Mouse (Mus musculus) urinary bladder, postnatal 4 days (tissue): Measurements from ENCODE around the gene Psen2.

Source experiments
- DNase-seq, 2 experiments: peaks; one replicate each; pipeline ENCODE4 v3.0.0; 2021 to 2022; ENCODE audit warnings: low spot score in 2 of 2

The Psen2 gene

DNA sequence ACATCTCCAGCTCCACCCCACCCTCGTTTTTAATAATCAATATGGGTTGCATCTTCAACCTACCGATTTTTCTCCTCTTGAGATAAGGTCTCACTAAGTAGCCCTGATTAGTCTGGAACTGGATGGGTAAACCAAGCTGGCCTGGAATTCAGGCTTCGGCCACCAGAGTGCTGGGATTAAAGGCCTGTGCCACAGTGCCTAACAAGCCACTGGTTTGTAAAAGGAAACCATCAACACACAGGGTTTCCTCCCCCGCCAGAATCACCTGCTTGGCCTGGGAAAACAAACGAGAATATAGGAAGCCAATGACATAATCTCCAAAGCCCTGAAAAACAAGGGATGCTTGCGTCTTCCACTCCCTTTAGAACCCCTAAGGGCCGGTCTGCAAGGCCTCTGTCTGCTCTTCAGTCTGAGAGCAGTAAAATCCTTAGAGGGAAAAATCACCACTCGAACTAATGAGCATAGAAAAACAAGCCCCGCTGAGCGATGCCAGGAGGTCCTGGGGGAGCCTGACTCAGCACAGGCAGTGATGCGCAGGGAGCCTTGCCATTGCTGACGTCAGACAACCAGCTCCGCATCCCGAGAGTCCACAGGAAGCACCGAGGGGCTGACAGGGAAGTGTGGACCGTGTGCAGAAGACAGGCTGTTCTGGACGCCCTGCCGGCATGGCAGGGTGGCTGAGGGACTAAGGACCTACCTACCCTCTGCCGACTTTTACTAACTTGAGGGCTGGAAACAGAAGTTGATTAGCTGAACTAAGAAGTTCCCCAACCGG, 13.4 kb downstream of the Psen2 start:
- peak; percentile 64 to 79 for DNase-seq

DNA sequence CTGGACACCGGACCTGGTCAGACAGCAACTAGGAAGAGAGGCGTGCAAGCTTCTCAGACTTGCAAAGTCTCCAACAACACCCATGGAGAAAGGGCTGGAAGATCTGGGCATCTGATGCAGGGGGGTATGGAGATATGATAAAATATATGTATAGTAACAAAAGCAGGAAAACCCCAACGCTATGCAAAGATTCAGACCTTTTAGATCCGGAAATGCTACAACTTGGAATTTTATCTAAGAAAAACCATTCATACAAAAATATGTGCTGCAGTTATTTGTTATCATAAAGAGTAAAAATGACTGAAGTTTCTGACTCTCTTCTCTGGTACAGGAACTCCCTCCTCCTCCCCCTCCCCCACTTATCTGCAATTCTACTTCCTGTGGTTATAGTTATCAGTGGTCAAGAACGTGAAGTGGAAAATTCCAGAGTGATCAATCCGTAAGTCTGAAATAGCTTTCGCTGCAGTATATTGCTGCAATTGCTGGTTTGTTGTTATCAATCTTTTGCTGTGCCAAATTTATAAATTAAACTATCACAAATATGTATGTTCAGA, 14.6 kb downstream of the Psen2 start:
- DNase-seq = peak in 1 of 2 experiments; percentile 26

DNA sequence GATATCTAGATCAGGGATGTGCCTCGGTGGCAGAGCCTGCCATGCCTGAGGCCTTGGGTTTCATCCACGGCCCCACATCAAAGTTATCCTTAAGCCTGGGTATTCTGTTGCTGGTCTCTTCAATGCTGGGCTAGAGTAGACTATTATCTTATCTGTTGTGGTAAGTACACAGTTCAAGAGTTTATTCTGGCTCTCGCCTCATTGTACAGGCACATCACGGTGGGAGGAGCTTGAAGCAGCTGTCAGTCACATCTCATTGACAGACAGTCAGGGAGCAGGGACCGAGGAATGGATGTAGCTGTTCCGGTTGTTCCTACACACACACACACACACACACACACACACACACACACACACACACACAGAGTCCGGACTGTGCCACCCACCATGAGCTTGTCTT, 15.3 kb downstream of the Psen2 start:
- peak in 1 of 2 experiments; percentile 26 for DNase-seq

DNA sequence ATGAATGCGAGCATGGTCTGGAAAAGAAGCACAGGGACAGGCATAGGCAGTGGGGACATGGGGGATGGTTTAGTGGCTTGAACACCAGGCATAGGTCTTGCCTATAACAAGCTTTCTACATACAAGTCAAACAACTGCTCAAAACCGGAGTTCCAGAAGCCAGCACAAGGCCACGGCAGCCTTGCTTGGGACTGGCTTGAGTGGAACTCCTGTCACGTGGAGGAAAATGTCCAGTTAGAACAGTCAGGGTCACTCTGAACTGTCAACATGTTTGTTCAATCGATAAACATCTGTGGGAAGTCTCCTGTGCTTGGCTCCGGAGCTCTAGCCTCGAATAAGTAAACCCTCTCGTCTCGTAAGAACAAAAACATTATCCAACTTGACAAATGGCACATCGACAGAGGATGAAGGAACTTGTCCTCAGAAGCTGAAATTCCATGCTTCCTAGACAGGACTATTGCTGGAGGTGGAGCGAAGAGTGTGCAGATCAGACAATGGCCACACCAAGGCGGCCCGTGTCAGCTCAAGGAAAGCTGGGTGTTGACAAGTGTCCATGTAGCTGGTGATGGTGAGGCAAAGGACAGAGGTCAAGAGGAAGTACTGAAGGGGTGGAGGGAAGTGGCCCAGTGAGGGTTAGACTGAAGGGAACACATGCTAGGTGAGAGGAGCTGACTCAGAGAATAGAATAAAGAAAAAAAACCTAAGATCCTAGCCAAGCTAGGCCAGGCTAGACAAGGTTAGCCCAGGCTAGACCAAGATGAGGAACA, 17.3 kb downstream of the Psen2 start:
- no peak for DNase-seq

DNA sequence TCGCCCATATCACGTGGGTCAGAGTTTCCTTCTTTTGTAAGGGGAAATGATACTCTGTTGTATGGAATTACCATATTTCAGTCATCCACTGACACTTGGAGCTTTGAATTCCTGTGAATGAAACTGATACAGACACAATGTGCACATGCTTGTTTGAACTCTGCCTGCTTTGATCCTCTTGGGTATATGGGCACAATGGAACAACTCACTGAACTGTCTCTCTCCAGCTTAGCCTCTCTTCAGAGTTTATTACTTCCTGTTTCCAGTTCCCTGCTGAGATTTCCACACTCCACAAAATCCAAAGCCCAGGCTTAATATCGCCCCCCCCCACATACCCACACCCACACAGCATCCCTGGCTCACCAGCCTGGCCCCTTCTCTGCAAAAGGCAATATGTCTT, 31.5 kb downstream of the Psen2 start:
- no peak for DNase-seq

DNA sequence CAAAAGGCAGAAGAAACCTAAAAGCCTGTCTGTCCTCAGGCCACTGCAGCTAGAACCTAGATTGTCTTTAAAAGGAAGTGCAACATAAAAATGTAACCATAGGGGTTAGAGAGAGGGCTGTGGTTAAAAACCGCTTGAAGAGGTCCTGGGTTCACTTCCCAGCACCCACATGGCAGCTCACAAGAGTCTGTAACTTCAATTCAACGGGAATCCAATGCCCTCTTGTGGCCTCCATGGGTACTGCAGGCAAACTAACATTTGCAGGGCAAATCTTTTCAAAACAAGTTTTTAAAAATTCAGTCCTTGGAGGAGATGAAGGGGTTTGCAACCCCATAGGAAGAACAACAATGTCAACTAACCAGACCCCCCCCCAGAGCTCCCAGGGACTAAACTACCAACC, 32.7 kb downstream of the Psen2 start:
- DNase-seq = no peak

DNA sequence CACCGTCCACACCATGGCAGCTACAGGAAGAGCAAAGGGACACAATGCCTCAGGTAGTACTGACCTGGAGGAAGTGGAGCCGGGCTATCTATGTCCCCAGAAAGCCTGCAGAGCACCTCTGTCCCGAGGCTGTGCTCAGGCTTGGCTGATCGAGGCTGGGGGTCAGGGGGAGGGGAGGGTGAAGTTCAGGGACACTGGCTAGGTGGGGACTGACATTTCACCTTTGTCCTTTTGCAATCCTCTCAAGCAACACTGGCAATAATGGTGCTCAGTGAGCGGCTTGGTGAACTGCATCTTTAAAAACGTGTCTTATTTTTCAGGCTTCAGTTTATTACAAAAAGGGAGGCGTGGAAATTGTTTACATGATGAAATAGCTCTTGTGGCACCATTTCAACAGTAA, 33.3 kb downstream of the Psen2 start:
- DNase-seq = no peak

DNA sequence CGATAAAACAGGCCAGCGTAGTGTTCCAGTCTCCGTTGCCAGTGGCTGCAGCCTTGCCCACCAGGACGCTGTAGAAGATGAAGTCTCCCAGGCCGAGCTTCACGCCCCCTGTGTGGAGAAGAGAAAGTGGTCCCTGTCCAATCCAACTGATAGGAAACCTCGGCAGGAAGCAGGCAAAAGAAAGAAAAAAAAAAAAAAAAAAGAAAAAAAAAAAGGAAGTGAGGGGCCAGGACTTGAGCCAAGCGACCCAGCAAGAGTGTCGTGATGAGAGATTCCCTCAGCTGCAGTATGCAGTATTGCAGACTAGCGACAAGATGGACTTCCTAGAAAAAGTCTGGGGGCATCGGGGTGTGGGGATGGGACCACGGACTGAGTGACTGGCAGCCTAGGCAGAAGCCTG, 34.4 kb downstream of the Psen2 start:
- DNase-seq = no peak

DNA sequence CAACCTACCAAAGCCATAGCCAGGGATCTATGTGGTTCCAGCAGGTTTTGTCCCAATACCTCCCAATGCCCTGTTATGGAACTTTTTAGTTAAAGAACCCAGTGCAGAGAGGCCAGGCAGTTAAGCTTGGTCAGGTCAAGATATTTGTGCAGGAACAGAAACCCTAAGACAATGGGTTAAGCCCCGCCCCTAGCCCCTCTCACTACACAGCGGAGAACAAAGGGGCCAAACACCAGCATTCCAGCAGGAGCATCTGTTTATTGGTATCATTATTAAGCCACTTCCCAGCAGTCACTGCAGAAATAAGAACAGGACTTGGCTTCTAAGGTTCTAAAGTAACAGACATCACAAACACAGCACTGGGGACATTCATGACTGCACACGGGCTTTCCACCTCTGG, 36.5 kb downstream of the Psen2 start:
- no peak for DNase-seq

DNA sequence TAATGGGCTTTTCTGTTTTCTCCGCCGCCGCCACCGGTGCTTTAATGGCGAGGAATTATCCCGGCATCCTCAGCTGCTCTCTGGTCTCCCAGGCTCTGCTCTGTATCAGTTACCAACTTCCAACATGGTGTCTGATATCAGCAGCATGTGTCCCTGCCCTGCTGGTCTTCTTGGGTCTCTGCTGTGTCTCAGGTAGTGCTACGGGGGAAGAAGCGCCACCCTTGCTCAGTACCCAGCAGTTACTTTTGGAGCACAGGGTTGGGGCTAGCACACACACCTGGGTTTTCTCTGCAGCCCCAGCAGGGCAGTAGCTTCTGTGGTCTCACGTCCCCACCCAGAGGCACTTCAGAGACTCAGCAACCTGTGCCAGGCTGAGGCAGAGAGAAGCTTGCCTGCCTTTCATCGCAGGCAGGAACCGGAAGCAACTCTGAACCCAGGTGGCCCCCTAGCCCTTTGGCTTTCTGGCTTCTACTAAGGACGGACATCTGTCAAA, 37.0 kb downstream of the Psen2 start:
- no peak for DNase-seq

DNA sequence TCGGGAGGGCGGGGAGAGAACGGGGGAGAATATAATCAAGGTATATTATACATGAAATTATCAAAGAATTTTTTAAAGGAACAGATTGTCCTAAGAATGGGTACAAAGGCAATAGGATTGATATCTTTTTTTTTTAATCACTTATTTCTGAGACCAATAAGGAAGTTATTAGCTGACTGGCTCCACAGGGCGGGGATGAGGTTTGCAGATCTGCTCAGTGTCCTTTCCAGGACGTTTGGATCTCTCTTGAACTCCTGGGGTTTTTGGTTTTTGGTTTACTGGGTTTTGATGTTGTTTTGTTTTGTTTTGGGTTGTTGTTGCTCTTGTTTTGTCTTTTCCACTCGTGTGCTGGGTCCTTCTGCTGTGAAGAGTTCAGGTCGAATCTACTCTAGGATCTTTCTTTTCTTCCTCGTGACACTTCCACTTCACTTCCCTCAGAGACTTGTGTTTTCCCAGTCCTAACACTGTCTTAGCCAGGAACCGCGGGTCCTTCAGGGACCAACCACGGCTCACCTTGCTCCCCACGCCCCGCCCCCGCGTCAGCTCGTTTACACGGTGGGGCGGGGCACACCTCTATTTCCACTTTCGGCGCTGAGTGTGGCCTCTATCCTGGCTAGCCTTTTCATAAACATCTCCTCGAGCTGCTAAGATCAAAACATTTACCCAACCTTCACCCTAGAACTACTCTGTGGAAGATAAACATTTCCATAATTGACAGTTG, 37.6 kb downstream of the Psen2 start:
- DNase-seq = peak in 1 of 2 experiments; percentile 39

DNA sequence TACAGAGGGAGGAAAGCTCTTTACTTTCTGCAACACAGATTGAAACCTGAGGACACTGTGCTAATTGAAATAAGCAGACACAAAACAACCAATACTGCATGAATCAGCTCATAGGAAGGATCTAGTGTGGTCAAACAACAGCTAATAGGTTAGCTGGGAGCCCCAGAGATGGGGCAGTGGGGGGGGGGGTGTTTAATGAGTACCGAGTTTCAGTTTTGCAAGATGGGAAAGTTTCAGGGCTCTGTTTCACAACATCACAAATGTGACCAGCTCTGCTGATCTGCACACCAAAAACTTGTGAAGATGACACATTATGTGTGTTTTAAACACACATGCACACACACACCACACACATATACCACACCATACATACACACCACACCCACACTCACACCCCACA, 41.2 kb downstream of the Psen2 start:
- DNase-seq = no peak

DNA sequence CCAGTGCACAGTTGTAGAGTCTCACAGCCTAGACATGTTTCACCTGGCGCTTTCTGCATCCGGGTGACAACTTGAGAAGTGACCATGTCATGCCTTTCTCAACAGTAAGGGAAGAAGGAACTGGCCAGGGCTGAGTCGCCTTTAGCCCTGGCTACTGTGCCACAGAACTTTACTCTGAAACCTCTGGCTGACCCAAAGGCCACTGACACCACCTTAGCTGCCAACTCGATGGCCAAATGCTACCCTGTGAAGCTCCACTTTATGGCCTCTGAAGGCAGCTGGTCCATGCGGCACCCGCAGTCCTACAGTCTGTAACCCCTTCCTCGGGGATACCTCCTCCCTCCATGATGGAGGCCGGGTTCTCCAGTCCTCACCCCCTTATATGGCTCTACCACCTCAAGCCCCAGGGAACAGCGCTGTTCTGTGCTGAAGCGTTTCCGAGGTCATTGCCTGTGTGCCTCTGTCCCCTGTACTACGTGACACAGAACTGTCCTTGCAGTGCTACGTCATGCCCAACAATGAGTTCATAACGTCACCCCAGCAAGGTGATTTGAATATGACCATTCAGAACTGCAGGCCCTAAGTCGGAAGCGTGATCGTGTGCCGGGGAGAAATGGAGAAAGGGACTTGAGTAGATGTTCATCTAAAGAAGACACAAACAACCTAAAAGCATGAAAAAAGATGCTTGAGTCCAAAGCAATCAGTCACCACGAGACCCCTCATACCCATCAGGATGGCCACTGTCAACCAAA, 42.3 kb downstream of the Psen2 start:
- DNase-seq = no peak

DNA sequence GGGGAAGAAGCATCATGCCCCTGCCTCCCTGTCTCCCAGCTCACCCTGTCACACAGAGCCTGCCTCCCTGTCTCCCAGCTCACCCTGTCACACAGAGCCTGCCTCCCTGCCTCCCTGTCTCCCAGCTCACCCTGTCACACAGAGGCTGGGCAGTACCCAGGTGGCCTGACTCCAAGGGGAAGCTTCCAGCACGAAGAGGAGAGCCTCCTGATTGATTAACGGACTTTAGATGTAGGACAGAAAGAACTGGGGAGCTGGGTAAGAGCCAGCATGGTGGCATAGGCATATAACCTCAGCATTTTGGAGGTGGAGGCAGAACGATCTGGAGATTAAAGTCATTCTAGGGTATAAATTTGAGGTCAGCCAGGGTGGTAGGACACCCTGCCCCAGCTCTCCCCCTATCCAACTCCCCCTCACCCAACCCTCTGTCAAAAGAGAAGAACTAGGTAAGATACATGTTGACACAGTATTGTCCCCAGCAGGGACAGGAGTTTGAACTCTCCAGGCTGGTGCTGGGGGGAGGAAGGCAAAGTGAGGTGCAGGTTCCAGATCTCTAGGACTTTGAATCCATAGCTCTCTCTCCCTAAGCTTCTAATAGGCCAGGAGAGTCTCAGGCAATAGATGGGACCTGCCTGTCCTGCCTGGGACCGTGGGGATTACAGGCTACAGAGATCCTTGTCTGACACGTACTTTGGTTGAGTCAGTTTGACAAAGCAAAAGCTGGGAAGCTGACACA, 46.5 kb downstream of the Psen2 start:
- DNase-seq = no peak

DNA sequence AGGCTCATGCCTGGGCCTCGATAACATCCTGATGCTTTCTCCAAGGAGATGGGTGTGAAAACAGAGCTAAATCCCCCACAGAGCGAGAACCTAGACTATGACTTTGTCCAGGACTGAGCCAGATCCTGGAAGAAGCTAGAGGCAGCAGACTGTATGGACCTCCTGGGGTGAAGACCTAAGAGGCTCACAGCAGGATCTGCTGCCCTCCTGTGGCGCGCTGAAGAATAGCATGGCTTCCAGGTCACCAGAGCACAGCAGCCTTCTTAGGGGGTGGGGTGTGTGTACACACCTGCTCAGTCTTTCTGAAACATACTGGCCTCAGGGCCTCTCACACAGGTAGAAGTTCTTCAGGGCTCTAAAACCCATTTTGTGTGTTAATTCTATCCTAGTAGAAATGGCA, 48.2 kb downstream of the Psen2 start:
- DNase-seq = peak in 1 of 2 experiments; percentile 61

DNA sequence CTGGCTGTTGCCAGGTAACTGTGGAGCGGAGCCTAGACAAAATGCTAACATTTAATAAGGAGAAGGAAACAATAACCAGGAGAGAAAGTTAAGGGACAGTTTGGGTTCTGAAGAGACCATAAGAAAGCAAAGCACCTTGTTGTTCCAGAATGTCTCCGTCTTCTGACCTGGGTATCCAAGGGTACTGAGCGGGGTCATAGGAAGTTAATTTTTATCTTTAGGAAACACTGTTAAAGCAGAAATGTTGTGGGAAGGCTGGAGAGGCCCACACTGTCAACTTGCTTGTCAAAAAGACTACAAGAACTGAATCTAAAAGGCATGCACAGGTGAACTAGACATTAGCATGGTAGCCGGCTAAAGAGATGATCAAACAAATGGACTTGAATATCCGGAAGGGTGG, 50.3 kb downstream of the Psen2 start:
- DNase-seq = no peak

DNA sequence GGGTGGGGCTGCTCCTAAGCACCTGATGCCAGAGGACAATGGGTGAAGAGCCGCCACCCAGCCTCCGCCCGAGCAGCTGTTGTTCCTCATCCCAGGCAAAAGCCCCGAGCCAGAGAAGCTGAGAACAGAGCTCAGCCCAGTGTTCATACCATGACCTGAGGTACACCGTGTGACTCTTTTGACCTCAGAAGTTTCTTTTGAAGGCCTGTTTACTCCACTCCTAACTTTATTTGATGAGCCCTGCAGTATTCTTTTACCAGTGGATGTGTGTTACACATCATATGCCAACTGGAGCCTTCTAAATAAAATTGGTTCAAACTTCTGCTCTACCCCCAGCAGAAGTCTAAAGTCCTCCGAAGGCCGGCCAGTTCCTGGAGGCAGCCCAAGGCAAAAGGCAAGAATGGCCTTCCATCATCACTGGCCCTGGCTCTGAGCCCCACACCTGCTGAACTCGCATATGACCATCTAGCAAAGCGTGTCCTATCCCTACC, 52.4 kb downstream of the Psen2 start:
- DNase-seq = no peak

DNA sequence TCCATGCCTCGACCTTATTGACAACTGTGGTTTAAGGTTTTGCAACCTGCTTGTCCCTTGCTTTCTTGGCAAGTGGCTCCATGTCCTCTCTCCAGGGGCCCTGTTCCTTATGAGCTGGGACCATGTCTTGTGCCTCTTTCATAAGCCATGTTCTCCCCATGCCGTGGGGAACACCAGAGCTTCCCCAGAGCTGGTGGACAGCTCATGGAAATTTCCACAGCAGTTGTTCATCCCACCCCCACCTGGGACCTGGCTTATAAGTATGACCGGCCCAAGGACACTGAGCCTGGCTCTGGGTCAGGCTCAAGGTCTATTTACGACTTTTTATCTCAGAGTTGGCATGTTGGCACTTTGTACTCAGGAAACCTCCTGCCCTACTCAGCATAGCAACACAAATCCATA, 53.2 kb downstream of the Psen2 start:
- no peak for DNase-seq

DNA sequence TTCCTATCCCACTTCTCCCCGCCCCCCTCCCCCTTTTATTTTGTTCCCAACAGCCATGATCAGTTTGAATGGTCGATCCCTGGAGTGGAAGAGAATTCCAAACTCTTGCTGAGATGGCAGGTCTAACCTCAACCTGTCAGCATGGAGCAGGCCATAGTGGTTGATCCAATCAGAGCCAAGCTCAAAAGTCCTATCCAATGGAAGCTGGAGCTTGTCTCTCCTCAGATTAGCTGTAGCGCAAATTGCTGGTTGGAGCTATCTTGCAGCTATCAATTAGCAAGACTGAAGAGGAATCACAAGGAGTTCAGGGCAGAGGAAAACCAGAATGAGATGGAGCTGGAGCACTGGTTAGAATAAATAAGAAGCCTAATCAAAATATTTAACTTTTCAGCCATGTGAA, 54.9 kb downstream of the Psen2 start:
- DNase-seq = no peak

DNA sequence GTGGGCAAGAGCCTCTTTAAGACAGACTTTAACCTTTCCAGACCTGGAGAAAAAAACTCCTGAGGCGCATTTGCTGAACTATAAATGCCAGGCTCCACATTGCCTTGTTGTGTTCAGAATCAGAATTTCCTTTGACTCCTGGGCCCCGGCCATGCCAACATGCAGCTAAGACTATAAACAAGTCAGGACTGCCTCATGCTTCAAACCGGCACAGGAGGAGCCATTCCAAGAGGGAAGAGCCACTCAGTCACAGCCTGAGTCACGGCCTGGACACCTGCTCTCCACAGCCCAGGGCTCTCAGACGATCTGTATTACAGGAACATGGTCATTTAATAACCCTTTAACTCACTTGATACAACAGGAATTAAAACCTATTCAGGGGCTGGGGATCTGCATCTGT, 62.5 kb downstream of the Psen2 start:
- DNase-seq = no peak

DNA sequence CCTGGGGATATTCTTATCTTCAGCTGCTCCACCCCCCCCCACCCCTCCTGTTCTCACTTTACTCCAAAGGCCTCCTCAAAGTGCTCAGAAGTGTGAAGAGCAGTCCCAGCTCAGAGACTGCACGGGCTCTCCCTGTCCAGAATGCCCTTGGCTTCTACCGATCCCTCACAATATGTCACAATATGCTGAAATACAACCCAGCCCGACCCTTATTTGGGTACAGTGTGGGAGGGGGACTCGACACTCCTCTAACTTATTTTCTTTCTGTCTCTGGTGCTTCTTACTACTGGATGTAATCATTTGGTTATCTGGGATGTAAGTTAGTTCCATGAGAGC, 63.6 kb downstream of the Psen2 start:
- DNase-seq = no peak
